Mouse (Mus musculus) heart, postnatal 25 days (tissue): ENCODE measurements around the gene Dnajc7. TPM values are rescaled to one million over a fixed set of nuclear protein-coding genes. Genes with fewer than 3 reads are reported as not detected.
"Not testable (repeated sequence)": the region's sequence is repeated elsewhere in the genome, so short reads cannot be mapped to it uniquely, and the experiment has no call there.

Experiments
- DNase-seq: peaks from one replicate; pipeline ENCODE4 v3.0.0; 2022; ENCODE audit warnings: low spot score
- intact Hi-C: fragments of 180-260 bp; cut with DNase I; formaldehyde crosslinking; loops from one replicate; pipeline ENCODE4 v1.15.1; 2025
- total RNA-seq, 2 experiments: library from RNA; stranded (reverse); gene quantifications; 2 replicates each; pipeline ENCODE4 v1.2.3; 2021

Dnajc7 gene
- total RNA-seq, result 100 to 1,000 TPM; 121 to 124 TPM

DNA sequence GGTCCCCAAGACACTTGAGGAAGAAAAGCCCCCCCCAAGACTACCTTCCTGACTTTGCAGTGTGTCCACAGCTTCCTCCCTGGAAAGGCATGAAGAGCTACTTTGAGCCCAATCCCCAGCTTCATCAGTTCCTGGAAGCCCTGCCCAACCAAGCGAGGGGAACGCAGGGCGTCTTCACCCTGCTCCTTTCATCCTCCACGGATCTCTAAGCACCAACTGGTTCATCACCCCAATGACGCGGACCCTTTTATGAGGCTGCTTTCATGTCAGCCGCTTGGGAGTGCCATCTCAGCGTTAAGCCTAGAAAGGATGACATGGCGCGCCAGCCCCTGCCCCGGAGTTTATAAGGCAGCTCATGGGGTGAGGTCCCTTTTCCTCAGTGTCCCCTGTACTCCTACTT is at the start of gene Dnajc7:
TSS of gene Dnajc7 (minus strand) at position 187 of the 400 bp plus-strand sequence.
- no peak for DNase-seq
- intact Hi-C loops, result loop anchor here (5.0 kb wide), 1 partner anchor 48 kb away; the partner anchor contains the start of gene Cnp

GRCm38 (mm10) chr11:100659806-100660205 is 39.8 kb upstream of the Dnajc7 start:
- DNase-seq, result no peak
- intact Hi-C loops, result no loop called here

GRCm38 (mm10) chr11:100656458-100656857 is 36.5 kb upstream of the Dnajc7 start:
- DNase-seq, result no peak

GRCm38 (mm10) chr11:100655589-100655988 is 35.6 kb upstream of the Dnajc7 start:
- DNase-seq, intact Hi-C loops: not testable (repeated sequence)

More at GRCm38 (mm10) chr11:100656458-100656857, 36.5 kb upstream of the Dnajc7 start:
- intact Hi-C loops, result no loop called here

- intact Hi-C loops, result no loop called here
- no peak for DNase-seq
Measured at GRCm38 (mm10) chr11:100651748-100652147, 31.8 kb upstream of the Dnajc7 start.

DNA sequence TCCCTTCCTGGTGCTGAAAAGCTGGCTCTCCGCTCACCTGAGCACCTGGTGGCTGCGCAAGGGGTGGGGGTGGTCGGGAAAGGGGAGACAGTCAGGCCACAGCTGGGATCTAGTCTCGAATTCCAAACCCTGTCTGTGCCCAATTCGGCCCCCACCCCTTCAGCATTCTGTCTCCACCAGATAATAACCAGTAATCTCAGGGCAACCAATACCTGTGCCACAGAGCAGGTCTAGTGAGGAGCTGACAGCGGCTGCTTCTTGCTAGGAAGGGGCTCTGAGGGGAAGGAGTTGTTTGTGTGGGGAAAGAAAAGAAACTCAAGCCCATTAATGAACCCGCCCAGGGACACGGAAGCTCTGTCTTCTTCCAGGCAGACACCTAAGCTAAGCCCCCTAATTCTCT is 31.2 kb upstream of the Dnajc7 start:
- intact Hi-C loops, result no loop called here
- DNase-seq, result no peak

DNA sequence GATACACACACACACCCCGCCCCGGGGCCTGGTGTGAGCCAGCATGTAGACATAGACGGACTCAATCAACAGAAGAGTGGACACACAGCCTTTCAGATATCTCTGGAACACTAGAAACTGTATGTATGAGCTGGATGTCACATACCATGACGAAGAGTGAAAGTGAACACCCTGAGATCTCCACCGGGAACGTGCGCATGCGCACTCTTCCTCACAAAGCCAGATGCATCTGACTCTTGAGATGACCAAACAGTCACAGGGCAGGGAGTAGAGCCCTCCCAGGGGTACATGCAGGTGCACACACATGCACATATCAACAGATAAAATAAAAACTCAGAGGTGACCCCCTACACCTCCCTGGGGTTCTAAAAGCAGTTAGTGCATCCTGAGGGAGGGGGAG is 28.4 kb upstream of the Dnajc7 start:
- no peak for DNase-seq
- intact Hi-C loops, result no loop called here

- DNase-seq, result no peak
- intact Hi-C loops, result no loop called here
Measured at GRCm38 (mm10) chr11:100646265-100646664, 26.3 kb upstream of the Dnajc7 start.

GRCm38 (mm10) chr11:100643612-100644575 is 23.9 kb upstream of the Dnajc7 start:
- intact Hi-C loops, result no loop called here
- DNase-seq, result no peak

DNA sequence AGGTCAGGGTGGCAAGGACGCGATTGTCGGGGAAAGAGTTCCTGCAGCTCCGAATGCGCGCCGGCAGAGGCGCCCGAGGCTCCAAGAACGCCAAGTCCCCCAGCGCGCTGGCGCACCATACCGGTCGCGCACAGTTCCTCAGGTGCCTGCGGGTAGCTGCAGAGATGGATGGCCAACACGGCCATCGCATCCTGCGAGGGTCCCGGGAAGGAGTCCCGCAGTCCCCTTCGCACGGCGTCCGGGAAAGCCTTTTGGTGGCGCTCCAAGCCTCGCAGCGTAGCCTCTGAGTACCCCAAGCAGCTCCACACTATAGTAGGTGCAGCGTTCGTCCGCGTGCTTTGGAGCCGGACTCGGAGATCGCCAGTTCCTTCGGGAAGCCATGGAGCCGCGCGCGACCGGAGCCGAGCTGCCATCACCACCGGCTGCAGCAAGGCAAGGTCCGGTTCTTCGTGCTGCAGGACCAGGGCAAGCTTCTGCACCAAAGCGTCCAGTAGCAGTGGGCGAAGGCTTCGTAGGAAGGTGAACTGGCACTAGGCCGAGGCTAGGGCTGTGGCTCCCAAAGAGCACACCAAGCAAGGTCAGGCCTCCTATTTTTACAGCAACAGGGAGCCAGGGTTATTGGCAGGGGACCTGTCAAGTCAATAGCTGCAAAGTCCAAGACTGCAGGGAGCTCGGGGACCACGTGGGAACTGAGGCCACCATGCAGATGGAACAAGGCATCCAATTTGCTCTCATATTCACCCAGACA is 20.4 kb upstream of the Dnajc7 start:
- intact Hi-C loops, result no loop called here

GRCm38 (mm10) chr11:100634530-100634929 is 14.6 kb upstream of the Dnajc7 start:
- intact Hi-C loops, result no loop called here
- no peak for DNase-seq

More for the DNA sequence above, 20.4 kb upstream of the Dnajc7 start:
- no peak for DNase-seq

- intact Hi-C loops, result no loop called here
- no peak for DNase-seq
Measured at GRCm38 (mm10) chr11:100628862-100629352, 8.9 kb upstream of the Dnajc7 start.

DNA sequence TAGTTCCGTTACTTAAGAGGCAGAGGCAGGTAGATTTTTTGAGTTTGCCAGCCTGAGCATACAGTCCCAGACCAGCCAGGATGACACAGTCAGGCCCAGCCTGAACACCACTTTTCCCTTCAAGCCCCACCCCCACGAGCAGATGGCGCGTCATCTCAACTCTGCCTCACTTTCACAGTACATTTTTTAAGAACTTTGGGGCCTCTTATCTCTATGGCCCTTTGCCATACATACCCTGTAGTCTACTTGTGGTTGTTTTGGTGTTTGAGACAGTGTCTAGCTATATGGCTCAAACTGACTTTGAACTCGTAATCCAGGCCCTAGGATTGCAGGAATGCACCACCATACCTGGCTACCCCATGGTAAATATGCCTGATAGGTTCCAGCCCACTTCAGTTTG is 8.1 kb upstream of the Dnajc7 start:
- intact Hi-C loops, result no loop called here
- DNase-seq, result no peak

GRCm38 (mm10) chr11:100626701-100627195 is 6.8 kb upstream of the Dnajc7 start:
- peak; percentile 33 for DNase-seq
- intact Hi-C loops, result loop anchor here (1.0 to 2.0 kb wide), 2 partner anchors 69 to 76 kb away; no protein-coding TSS in a partner anchor

DNA sequence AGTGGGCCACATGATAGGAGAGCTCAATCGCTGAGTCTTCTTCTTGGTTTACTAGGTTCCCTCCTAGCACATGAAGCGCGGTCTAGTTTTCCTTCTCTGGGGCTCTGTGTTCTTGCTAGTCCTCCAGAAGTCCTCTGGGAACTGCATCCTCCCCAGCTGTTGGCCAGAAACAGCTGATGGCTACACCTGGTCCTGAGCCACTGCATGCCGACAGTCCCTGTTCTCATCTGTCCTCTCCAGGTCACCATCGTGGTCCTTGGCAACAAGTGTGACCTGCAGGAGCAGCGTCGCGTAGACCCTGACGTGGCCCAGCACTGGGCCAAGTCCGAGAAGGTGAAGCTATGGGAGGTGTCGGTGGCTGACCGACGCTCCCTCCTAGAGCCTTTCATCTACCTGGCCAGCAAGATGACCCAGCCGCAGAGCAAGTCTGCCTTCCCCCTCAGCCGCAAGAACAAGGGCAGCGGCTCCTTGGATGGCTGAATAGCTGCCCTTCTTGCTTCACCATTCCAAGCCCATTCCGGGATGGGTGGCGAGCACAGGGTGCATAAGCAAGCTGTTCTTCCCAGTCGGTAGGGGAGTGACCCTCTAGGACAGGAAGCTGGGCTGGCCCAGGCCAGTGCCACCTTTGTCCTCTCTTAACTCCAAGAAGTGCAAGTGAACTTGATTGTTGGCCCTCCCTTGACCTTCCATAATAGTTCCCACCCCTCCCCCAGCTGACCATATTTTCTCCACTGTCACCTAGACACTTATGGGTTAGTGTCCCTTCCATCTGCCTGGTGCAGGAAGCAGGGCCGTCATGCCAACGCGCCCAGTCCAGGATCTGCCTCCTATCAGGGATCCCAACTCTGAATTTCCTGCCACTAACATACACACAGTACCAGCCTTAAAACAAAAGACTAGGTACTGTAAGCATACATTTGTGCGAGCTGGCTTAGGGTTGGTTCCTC is 6.1 kb upstream of the Dnajc7 start:
- intact Hi-C loops, result loop anchor here (2.0 kb wide), 1 partner anchor 77 kb away; no protein-coding TSS in a partner anchor
- no peak for DNase-seq

DNA sequence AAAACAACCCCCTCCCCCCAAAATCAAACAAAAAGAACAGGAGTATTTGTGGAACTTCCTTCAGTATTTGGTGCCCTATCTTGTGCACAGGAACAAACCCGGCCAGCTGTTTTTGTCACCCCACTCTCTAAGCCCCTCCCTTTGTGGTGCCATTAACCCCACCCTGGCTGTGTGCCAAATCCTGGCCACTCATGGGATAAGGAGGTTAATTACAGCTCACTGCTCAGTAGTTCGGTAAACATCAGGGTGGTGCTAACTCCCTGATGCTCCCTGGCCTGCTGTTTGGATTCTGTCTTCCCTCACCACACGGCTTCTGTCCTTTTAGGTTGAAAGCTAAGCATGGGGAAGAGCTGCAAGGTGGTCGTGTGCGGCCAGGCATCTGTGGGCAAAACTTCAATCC is 3.9 kb upstream of the Dnajc7 start:
- DNase-seq, result no peak
- intact Hi-C loops, result loop anchor here (5.0 kb wide), 1 partner anchor 52 kb away; the partner anchor contains the start of gene Cnp

DNA sequence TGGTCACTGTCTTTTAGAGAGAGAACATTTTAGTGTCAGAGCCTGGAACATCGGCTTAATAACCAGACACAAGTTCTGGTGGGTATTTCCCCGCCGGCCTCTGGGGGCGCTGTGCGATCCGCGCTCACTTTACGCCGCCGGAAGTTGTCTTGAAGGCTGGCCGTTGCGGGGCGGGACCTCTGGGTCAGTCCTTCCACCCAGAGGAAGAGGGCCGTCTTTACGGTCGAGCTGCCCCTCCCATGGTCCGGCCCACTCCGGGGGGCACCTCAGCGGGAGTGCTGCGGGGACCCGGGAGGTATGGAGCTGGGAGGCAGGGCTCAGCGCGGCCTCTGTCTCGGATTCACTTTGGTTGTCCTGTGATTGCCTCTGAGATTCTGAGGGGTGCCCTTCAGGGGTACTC is 2.7 kb upstream of the Dnajc7 start:
- intact Hi-C loops, result loop anchor here (5.0 kb wide), 1 partner anchor 50 kb away; the partner anchor contains the start of gene Cnp
- peak; percentile 92 for DNase-seq

- peak; percentile 91 for DNase-seq
- intact Hi-C loops, result no loop called here
Measured at GRCm38 (mm10) chr11:100619485-100619975, 438 bp downstream of the Dnajc7 start.
